Mouse (Mus musculus): ENCODE measurements around the gene Lef1. TPM values are rescaled to one million over a fixed set of nuclear protein-coding genes. Genes with fewer than 3 reads are reported as not detected.

Gene Lef1
- total RNA-seq, 2 experiments from 2014 or later, result 7.3 to 10.1 TPM

GRCm38 (mm10) chr3:131182158-131182557, 71.9 kb downstream of the Lef1 start:
- no peak for DNase-seq (ENCODE audit: low spot score in 2 of 2)

DNA sequence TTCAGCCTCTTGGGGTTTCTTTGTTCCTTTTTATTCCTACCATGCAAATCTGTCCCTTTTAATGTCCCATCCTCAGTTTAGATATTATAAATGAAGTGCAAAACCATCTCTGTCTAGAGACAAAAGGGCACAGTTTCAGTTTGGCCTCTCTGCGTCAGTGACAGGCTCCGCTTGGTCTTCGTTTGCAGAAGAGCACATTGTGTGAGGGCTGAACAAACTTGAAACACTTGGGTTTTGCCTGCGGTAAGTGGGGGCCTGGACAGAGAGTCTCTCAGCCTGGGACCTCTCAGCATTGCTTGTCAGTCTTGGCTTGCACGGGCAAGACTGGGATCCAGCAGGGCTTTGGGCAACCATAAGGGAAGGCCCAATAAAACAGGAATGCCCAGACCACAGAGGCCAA, 75.9 kb downstream of the Lef1 start:
- DNase-seq (ENCODE audit: low spot score in 2 of 2), result no peak

DNA sequence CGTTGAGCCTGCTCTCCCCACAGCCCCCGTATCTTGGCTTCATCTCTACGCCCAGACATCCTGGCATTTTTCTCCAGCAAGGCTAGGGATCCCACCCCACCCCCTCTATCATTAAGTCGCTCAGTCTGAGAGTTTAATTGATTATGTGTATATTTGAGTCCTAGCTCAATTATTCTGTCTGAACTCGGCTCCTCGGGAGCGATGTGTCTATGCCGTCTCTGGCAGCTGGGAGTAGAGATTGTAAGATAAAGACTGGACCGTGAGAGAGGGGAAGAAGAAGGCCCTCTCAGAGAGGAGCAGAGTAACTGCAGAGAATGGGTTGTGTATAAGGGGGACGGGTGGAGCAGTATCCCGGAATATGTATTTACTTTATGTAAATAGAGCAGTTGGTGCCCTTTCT, 80.0 kb downstream of the Lef1 start:
- no peak for DNase-seq (ENCODE audit: low spot score in 2 of 2)

GRCm38 (mm10) chr3:131190671-131191367, 80.5 kb downstream of the Lef1 start:
- no peak for DNase-seq (ENCODE audit: low spot score in 2 of 2)

DNA sequence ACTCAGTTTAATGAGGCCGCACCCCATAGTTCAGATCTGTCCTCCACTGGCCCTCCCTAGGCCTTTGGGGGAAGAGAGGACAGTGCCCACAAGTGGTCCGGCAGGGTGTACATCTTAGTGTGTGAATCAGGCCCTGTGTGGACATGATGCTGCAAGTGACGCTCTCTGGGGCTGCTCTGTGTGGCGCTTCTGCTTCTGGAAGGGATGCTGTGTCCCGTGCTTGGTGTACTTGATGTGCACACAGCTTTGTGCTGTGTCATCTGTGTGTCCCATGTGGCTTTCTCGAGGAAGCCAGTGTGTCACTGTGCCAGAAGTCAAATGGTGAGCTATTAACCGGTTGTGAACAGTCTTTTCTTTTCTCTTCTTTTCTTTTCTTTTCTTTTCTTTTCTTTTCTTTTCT, 81.2 kb downstream of the Lef1 start:
- DNase-seq (ENCODE audit: low spot score in 2 of 2), result no peak

DNA sequence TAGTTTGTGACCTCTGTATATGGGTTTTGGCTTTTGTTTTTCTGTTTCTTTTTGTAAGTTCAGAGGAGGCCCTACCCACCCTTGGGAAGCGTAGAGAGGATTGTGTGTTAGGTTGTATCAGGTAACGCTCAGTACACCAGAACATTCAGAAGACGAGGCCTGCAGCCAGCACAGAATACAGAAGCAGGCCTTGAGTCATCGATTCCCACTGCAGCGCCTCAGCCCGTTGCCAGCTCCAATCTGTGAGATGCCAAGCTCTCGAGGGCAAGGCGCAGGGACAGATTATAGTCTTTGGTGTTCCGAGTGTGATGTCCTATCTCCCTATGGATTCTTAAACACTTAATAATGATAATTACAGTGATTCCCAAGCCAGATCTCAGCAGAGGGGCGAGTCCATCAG, 85.8 kb downstream of the Lef1 start:
- DNase-seq (ENCODE audit: low spot score in 2 of 2), result no peak

DNA sequence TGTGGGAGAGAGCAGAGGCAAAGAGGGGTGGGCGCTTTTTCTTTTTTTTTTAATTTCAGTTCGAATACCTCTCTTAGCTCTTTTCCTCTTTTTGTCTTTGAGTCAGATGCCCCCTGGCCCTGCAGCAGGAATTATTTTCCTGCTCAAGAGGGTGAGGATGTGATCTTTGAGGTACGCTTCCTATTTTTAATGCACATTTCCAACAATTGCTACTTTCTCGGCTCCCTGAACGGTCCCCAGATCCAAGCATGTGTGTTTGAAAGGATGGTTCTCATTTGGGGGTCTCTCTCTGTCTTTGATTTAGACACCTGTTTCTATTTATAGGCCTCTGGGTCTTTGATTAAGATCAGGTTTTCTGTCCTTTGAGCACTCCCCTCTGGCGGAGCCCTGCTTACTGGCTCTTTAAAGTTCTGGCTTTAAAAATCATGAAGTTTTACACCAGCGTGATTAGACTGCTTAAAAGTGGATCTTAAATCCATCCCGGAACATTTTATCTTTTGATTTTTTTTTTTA, 86.3 kb downstream of the Lef1 start:
- no peak for DNase-seq (ENCODE audit: low spot score in 2 of 2)

- no peak for DNase-seq (ENCODE audit: low spot score in 2 of 2)
These were observed 88.7 kb downstream of the Lef1 start for GRCm38 (mm10) chr3:131198991-131199390.

DNA sequence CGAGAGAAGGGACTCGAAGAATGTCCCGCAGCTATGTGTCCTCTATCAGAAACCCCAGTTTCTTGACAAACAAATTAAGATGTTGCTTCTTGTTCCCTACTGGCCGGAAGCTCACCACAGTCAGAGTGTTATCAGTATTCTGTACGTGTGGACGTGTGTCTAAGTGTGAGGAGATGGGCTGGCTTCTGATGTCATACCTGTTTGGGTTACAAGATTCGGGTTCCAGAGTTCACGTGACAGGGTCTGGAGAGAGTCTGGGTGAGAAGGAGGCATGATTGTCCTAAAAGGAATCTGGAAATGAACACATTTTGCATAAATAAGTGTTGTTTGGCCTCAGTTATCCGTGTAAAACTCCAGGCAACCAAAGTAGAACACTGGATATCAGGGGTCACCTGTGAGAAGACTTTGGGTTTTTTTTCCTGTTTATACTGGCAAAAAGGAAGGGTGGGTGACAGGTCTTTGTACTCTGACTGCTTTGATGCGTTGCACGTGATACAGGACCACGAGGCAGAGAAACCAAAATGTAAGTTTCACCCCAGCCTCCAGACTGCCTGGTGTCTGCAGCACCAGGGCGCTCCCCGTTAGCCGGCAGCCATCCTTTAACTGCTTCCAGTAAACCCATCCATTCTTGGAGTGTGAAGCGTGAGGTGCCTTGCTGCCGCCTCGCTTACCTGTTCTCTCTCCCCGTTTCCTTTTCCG, 89.5 kb downstream of the Lef1 start:
- DNase-seq (ENCODE audit: low spot score in 2 of 2), result no peak

GRCm38 (mm10) chr3:131202311-131202710, 92.0 kb downstream of the Lef1 start:
- no peak for DNase-seq (ENCODE audit: low spot score in 2 of 2)

DNA sequence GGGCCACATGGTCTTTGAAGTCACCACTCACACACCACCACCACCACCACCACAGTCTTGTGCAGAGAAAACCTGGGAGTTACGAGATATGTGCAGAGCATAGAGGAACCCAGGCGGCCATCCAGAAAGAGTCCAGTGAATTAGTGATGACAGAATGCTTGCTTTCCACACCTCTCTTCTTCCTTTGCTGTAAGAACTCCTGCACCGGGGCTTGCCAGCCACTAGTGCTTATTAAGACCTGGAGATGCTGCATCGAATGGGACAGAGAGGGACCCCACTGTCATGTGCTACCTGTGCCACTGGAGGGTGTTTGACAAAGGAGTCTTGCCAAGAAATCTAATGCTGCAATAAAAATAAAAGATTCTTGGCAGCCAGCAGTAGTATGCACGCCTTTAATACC, 97.6 kb downstream of the Lef1 start:
- no peak for DNase-seq (ENCODE audit: low spot score in 2 of 2)

DNA sequence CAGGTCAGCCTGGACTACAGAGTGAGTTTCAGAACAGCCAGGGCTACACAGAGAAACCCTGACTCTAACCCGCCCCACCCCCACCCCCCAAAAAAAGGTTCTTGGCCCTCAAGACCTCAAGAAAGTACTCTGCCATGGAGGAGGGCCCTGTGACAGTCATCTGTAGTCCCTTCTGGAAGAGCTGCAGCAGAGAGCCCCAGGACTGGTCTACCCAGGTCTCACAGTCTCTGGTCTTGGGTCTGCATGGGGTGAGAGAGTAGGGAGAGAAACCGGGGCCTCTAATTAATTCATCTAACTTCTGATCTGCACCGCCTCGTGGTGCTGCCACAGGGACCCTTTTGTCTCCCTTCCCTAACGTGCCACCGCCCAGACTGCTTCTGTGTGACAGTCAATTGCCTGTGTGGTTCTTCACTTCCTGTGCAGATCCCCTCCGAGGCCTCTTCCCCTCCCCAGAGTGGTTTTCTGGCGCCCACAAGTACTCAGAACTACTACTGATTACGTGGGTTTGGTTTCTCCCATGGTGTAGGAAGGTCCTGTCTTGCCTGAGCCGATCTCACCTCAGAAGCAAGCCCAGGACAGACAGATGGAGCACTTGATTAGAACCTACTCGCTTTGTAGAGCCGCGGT, 98.1 kb downstream of the Lef1 start:
- no peak for DNase-seq (ENCODE audit: low spot score in 2 of 2)

- no peak for DNase-seq (ENCODE audit: low spot score in 2 of 2)
These were observed 101.9 kb downstream of the Lef1 start for GRCm38 (mm10) chr3:131212200-131212599.

- DNase-seq (ENCODE audit: low spot score in 2 of 2), result no peak
These were observed 103.9 kb downstream of the Lef1 start for GRCm38 (mm10) chr3:131214060-131214658.

DNA sequence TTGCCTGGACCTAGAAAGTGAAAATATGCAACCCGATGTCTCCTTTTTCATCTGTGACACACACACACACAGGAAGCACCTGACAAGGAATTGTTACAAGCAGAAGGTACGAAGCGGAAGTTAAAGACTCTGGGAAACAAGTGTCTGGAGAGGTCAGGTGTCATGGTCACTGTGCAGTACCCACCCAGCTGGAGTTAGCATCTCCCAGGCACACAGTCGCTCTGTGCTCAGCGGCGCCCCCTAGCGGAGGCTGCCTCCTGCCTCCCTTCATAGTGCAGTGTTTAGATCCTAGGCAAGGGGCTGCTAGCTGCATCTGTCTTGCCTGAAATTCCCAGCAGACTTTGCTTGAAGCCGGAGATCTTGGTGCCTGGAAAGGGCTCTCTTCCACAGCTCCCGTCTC, 104.6 kb downstream of the Lef1 start:
- peak; percentile 60 to 72 for DNase-seq (ENCODE audit: low spot score in 2 of 2)

GRCm38 (mm10) chr3:131218636-131219390, 108.5 kb downstream of the Lef1 start:
- DNase-seq (ENCODE audit: low spot score in 2 of 2), result no peak

GRCm38 (mm10) chr3:131228083-131228482, 117.8 kb downstream of the Lef1 start:
- DNase-seq (ENCODE audit: low spot score in 2 of 2), result no peak

DNA sequence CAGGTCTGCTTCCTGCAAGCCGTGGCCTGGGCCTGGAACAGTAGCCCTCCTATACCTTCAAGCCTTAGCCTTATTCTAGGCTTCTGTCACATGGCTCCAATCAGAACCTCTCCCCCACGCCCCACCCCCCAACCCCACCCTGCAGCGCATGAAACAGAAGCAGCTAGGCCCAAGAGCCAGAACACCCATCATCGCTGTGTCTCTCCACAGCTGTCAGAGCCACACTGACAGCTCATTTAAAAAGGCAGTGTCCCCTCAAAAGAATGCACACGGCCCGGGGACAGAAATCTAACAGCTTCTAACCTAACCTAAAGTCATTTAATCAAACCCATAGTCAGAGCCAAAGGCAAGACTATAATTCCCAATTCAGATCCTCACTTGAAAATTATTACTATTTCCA, 126.8 kb downstream of the Lef1 start:
- no peak for DNase-seq (ENCODE audit: low spot score in 2 of 2)

DNA sequence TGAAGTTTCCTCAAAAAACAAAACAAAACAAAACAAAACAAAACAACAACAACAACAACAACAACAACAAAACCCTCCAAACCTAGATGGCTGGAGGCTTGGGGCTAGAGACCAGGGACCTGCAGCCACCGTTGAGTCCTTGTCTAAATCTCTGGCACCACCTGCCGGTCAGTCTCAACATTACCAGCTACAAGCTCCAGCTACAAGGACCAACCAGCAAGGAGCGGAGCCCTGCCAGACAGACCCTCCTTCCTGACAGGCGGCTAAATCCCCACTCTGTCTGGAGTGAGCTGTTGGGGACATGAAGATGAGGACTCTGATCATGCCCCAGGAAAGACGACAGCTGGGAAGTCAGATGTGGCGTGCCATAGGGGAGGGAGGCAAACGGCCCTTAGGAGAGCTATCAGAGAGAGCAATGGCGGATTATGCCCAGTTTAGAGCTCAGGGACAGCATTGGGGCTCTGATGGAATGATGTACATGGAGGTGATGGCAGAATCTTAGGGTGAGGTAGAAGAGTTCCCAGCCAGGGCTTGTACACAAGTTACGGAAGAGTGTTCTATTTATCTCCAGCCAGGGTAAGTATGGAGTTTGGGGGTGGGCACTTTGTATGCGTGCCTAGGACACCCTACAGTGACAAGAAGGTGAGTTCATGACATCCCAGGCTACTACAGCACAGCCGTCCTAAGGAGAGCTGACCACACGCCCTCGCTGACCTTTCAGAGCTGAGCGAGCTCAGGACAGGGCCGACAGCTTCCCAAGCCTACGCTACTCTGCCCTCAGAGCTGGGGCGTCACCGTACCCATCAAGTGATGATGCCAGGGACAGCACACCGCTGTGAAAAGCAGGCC, 127.7 kb downstream of the Lef1 start:
- DNase-seq (ENCODE audit: low spot score in 2 of 2), result peak; percentile 75 to 82

Measured in adrenal gland, adult 18-20 months (tissue).